Mouse (Mus musculus): ENCODE measurements around the gene Cbx8. TPM values are rescaled to one million over a fixed set of nuclear protein-coding genes. Genes with fewer than 3 reads are reported as not detected.

The Cbx8 gene
- polyA plus RNA-seq, 1 experiment from 2014 or later: 6.8 TPM

- Histone ChIP-seq H3K27me3 (ENCODE audit: control insufficient read depth, insufficient read depth, low read length) (peaks cover 81% of the 10 kb centered on the region), H3K4me3 (ENCODE audit: low read depth, low read length) (peak overlapping the region; percentile 77), H3K4me2 (ENCODE audit: low read depth) (peak overlapping the region; percentile 84), H3K9ac (ENCODE audit: low read length) (peak overlapping the region; percentile 87), H3K27ac (ENCODE audit: low read depth, low read length) (peak overlapping the region; percentile 96), H3K36me3 (ENCODE audit: control insufficient read depth, insufficient read depth, low read length) (0 out of 2 replicates have a peak, but pooled peaks cover 2% of the 10 kb centered on the region), H3K4me1 (ENCODE audit: control insufficient read depth, insufficient read depth, low read length) (peaks cover 45% of the 10 kb centered on the region), H3K9me3 (ENCODE audit: control insufficient read depth, low read length) (no peaks in the 10 kb centered on the region)
- DNase-seq (ENCODE audit: low spot score): peak; percentile 83
- peak; percentile 63 for ATAC-seq (ENCODE audit: insufficient read depth, low FRiP score, low TSS enrichment)
- 0% methylated on average over 39 of the region's 66 CpGs for WGBS
Measured at GRCm38 (mm10) chr11:119085279-119086062, 44.7 kb upstream of the Cbx8 start.

DNA sequence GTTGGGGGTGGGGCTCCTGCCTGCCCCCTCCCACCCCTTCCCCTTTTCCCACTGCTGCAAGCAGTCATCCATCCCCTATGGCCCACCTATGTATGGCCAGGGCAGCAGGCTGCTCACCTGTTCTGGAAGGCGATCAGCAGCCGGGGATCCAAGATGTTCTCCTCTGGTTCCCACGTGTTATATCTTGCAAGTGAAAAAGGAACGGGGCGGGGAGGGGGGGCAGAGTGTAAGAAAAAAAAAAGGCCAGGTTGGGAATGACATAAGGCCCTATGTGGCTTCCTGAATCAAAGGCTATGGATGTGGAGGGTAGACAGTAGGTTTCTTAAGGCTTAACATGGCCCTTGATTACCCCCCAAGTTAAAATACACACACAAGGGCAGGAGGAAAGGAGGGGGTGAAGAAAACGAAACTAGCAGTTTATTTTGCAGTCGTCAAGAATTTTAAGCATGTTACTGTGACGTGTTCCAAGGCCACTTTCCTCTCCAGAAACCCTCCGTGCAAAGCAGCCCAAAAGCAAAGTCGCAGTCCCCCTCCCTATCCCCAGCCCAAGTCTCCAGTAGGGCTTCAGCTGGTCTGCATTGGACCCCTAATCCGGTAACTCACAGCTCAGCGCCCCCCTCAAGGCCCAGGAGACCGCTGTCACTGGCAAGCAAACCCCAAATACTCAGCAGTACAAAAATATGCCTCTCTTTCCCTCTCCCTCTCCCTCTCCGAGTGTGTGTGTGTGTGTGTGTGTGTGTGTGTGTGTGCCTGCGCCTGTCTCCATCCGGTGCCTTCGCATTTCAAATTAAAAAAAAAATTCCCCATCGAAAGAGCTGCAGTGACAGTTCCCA, 43.9 kb upstream of the Cbx8 start:
- peak overlapping the region; percentile 77 for H3K4me3 ChIP-seq (ENCODE audit: low read depth, low read length)
- ATAC-seq (ENCODE audit: insufficient read depth, low FRiP score, low TSS enrichment): no peak
- peak overlapping the region; percentile 96 for H3K27ac ChIP-seq (ENCODE audit: low read depth, low read length)

GRCm38 (mm10) chr11:119083724-119084445, 43.1 kb upstream of the Cbx8 start:
- Histone ChIP-seq H3K9me3 (ENCODE audit: control insufficient read depth, low read length) (no peaks in the 10 kb centered on the region), H3K27me3 (ENCODE audit: control insufficient read depth, insufficient read depth, low read length) (peaks cover 80% of the 10 kb centered on the region), H3K4me1 (ENCODE audit: control insufficient read depth, insufficient read depth, low read length) (peaks cover 41% of the 10 kb centered on the region), H3K9ac (ENCODE audit: low read length) (no peak overlapping the region), H3K4me3 (ENCODE audit: low read depth, low read length) (peak overlapping the region; percentile 77; the same call in 1 of the 2 replicates), H3K27ac (ENCODE audit: low read depth, low read length) (no peak overlapping the region), H3K36me3 (ENCODE audit: control insufficient read depth, insufficient read depth, low read length) (0 out of 2 replicates have a peak, but pooled peaks cover 2% of the 10 kb centered on the region), H3K4me2 (ENCODE audit: low read depth) (peak overlapping the region; percentile 84)
- no peak for ATAC-seq (ENCODE audit: insufficient read depth, low FRiP score, low TSS enrichment)
- no peak for DNase-seq (ENCODE audit: low spot score)
- WGBS: 1% methylated on average over 28 of the region's 28 CpGs

More for the DNA sequence above, 43.9 kb upstream of the Cbx8 start:
- H3K36me3 ChIP-seq (ENCODE audit: control insufficient read depth, insufficient read depth, low read length): 0 out of 2 replicates have a peak, but pooled peaks cover 2% of the 10 kb centered on the region
- peaks cover 81% of the 10 kb centered on the region for H3K27me3 ChIP-seq (ENCODE audit: control insufficient read depth, insufficient read depth, low read length)
- peak overlapping the region; percentile 87 for H3K9ac ChIP-seq (ENCODE audit: low read length)
- peaks cover 38% of the 10 kb centered on the region for H3K4me1 ChIP-seq (ENCODE audit: control insufficient read depth, insufficient read depth, low read length)
- H3K9me3 ChIP-seq (ENCODE audit: control insufficient read depth, low read length): no peaks in the 10 kb centered on the region
- DNase-seq (ENCODE audit: low spot score): peak; percentile 52
- peak overlapping the region; percentile 84 for H3K4me2 ChIP-seq (ENCODE audit: low read depth)
- 2% methylated on average over 18 of the region's 18 CpGs for WGBS

DNA sequence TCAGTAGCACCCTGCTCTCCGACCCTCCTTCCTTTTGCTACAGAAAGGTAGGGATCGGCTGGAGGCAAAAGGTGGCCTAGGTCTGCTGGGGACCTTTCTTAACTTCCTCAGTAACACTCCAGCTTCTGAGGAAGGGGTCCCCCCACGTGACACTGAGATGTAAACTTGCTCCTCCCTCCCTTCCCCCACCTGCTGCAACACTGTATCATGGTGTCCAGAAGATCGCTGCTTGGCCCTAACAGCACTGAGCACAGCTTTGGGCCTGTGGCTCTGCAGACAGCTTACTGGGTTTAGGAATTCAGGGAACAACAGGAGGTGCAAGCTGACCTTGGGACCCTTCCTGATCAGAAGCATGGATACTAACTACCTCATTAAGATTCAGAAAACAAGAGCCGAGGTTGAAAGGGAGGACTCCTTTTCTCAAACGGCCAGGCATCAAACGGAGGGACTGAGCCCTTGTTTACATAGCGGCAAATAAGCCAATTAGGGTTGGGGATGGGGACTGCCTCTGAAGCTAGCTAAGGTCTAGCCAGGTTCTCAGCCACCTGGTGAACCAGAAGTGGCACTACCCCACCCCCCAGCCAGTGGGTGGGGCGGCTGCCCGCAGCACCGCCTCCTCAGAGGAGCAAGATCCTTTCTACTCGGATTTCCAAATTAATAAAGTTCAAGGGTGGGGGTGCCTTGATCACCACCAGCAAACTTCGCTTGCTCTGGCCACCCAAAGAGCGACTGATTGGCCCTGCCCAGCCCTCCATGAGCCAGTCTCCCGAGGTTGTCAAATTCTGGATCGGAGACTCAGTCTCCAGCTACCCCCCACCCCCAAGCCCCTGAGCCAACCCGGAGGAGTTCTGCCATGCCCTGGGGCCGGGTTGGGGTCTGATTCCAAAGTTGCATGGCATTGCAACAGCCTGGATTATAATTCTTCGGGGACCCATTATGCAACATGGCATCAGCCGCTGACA, 42.1 kb upstream of the Cbx8 start:
- WGBS: 4% methylated on average over 20 of the region's 20 CpGs
- Histone ChIP-seq H3K9me3 (ENCODE audit: control insufficient read depth, low read length) (no peaks in the 10 kb centered on the region), H3K4me3 (ENCODE audit: low read depth, low read length) (no peak overlapping the region), H3K4me2 (ENCODE audit: low read depth) (peak overlapping the region; percentile 84), H3K27me3 (ENCODE audit: control insufficient read depth, insufficient read depth, low read length) (peaks cover 73% of the 10 kb centered on the region), H3K4me1 (ENCODE audit: control insufficient read depth, insufficient read depth, low read length) (peaks cover 45% of the 10 kb centered on the region), H3K27ac (ENCODE audit: low read depth, low read length) (no peak overlapping the region), H3K36me3 (ENCODE audit: control insufficient read depth, insufficient read depth, low read length) (0 out of 2 replicates have a peak, but pooled peaks cover 2% of the 10 kb centered on the region), H3K9ac (ENCODE audit: low read length) (no peak overlapping the region)
- DNase-seq (ENCODE audit: low spot score): no peak
- ATAC-seq (ENCODE audit: insufficient read depth, low FRiP score, low TSS enrichment): no peak

DNA sequence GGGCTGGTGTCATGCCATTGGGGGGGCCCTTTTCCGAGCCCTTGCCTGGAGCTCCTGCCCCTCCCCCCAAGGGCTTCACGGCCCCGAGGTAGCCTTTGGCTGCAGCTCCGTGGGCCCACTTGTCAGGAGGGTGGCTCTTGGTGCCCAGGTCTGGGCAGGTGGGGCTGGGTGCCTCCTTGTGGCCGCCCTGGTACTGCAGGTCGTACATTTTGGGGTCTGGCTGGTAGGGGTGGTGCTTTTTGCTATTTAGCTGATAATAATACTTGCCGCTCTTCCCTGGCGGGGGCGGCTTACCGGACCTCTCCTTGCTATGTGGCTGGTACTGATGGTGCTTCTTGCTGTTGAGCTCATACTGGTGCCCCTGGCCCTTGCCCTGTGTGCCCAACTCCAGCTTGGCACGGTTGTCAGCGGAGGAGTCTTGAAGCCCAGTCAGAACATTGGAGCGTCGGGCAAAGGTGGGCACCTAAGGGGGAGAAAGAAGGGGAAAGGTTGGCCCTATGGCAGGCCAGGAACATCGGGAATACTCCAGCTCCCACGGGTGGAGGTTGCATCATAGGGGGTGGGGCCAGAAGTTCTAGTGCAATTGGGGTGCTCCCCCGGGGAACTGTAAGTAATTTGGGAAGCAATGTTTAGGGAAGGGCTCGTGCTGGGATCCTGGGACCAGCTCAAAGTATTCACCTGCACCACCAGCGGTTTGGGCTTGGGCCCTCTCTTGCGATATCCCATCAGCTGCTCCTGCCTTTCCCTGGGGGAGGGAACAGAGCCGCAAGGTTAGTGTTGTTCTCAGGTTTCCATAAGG, 41.3 kb upstream of the Cbx8 start:
- H3K27ac ChIP-seq (ENCODE audit: low read depth, low read length): no peak overlapping the region
- ATAC-seq (ENCODE audit: insufficient read depth, low FRiP score, low TSS enrichment) (no peak), DNase-seq (ENCODE audit: low spot score) (peak; percentile 62)
- no peaks in the 10 kb centered on the region for H3K9me3 ChIP-seq (ENCODE audit: control insufficient read depth, low read length)
- 5% methylated on average over 21 of the region's 21 CpGs for WGBS
- no peak overlapping the region for H3K4me2 ChIP-seq (ENCODE audit: low read depth)
- H3K36me3 ChIP-seq (ENCODE audit: control insufficient read depth, insufficient read depth, low read length): 0 out of 2 replicates have a peak, but pooled peaks cover 2% of the 10 kb centered on the region
- peaks cover 64% of the 10 kb centered on the region for H3K27me3 ChIP-seq (ENCODE audit: control insufficient read depth, insufficient read depth, low read length)
- H3K4me1 ChIP-seq (ENCODE audit: control insufficient read depth, insufficient read depth, low read length): peaks cover 42% of the 10 kb centered on the region
- H3K9ac ChIP-seq (ENCODE audit: low read length): no peak overlapping the region
- H3K4me3 ChIP-seq (ENCODE audit: low read depth, low read length): no peak overlapping the region

DNA sequence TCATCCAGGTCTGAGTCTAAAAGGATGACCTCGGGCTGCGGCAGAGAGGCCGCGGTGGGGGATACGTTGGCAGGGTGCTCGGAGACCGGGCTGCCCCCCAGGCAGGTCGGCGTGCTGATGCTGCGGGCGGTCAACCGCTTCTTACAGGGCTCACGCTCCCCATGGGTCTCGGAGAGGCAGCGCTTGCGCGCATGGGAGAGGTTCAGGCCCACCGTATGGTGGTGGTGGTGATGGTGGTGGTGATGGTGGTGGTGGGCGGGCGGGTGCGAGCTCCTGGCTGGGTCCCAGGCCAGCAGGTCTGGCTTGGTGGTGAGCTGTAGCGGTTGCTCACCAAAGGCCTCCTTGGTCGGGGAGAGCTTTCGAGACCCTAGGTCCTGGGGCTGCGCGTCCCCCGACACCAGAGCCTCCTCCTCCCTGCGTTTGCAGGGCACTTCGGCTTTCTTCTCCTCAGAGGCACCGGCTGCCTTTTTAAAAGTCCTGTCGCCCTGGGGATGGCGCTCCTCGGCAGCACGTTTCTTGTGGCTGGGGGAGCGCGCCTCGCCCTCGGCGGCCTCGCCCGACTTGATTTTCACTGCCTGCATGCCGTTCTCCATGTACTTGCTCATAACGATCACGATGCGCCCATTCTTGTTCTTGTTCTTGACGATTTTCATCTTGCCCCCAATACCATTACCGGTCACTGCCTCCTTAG, 40.5 kb upstream of the Cbx8 start:
- H3K27ac ChIP-seq (ENCODE audit: low read depth, low read length): no peak overlapping the region
- DNase-seq (ENCODE audit: low spot score) (peak; percentile 37), ATAC-seq (ENCODE audit: insufficient read depth, low FRiP score, low TSS enrichment) (no peak)
- H3K4me3 ChIP-seq (ENCODE audit: low read depth, low read length): peak overlapping the region; percentile 8; the same call in 1 of the 2 replicates
- H3K4me2 ChIP-seq (ENCODE audit: low read depth): no peak overlapping the region
- 5% methylated on average over 46 of the region's 47 CpGs for WGBS
- 0 out of 2 replicates have a peak, but pooled peaks cover 2% of the 10 kb centered on the region for H3K36me3 ChIP-seq (ENCODE audit: control insufficient read depth, insufficient read depth, low read length)
- peaks cover 42% of the 10 kb centered on the region for H3K4me1 ChIP-seq (ENCODE audit: control insufficient read depth, insufficient read depth, low read length)
- H3K9ac ChIP-seq (ENCODE audit: low read length): no peak overlapping the region
- no peaks in the 10 kb centered on the region for H3K9me3 ChIP-seq (ENCODE audit: control insufficient read depth, low read length)
- peaks cover 57% of the 10 kb centered on the region for H3K27me3 ChIP-seq (ENCODE audit: control insufficient read depth, insufficient read depth, low read length)
